Mouse (Mus musculus): ENCODE data around the gene Sumo3.

- no peak for TF ChIP-seq EP300 (IDR thresholded peaks at IDR 0.05; ENCODE audit: low read depth)
- TF ChIP-seq CTCF (IDR thresholded peaks at IDR 0.05; ENCODE audit: low read depth): no peak
These were observed 39.7 kb downstream of the Sumo3 start for GRCm38 (mm10) chr10:77645571-77645970.

Data from liver, embryonic 14.5 days (tissue).